Mouse (Mus musculus): ENCODE measurements around the gene Xpr1. TPM values are rescaled to one million over a fixed set of nuclear protein-coding genes. Genes with fewer than 3 reads are reported as not detected.

The Xpr1 gene
- total RNA-seq, 2 experiments from 2014 or later, result 76.3 to 80.7 TPM

DNA sequence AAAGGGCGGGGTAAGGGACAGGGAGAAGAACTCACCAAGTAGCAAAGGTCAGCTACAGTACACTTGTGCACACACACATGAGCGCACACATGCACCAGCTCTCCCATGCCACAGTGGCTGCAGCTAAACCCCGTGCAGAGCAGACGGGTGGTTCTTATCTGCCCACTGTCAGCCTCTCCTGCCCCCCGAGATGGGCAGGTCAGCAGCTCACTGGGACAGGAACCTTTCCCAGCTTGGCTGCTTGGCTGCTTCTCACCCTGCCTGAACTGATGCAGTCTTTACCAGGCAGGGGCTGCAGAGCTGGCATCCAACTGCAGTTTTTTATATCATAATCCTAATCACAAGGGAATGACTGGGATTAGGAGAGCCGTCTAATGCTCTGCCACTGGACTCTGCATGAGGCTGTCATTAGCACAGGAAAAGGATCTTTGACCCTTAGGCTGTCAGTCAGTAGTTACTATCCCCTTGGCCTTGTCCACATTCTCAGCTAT is 164.5 kb downstream of the Xpr1 start:
- no peak for DNase-seq (ENCODE audit: low spot score)

GRCm38 (mm10) chr1:155251596-155251995 is 165.6 kb downstream of the Xpr1 start:
- DNase-seq (ENCODE audit: low spot score), result no peak

DNA sequence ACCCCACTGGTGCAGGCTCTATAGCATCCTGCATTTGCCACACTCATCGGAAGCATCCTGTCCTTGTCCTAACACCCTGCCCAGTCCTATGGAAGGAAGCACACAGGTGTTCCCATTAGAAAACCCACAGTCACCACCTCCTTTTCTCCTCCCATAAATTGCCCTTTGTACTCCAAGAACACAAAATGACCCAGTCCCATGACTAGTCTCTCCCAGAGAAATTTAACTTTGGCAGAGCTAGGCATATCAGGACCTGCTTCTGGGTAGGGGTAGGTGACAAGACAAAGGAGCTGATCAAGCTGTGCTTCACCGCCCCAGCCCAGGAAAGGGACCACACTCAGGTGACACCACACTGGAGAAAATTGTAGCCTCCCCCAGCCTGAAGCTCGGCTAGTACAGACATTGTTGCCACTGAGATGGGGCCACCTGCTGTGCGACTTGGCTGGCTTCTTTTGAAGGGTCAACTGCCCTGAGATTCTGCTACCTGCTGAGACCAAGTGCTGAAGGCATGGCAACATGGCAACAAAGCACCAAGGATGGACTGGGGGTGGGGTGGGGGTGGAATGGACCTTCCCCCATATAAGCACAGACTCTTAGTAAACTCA is 166.6 kb downstream of the Xpr1 start:
- DNase-seq (ENCODE audit: low spot score), result no peak

GRCm38 (mm10) chr1:155249896-155250295 is 167.3 kb downstream of the Xpr1 start:
- DNase-seq (ENCODE audit: low spot score), result no peak

- DNase-seq (ENCODE audit: low spot score), result no peak
These were observed 169.2 kb downstream of the Xpr1 start for GRCm38 (mm10) chr1:155248041-155248440.

GRCm38 (mm10) chr1:155247441-155247840 is 169.8 kb downstream of the Xpr1 start:
- DNase-seq (ENCODE audit: low spot score), result no peak

GRCm38 (mm10) chr1:155245516-155245915 is 171.7 kb downstream of the Xpr1 start:
- DNase-seq (ENCODE audit: low spot score), result no peak

GRCm38 (mm10) chr1:155244771-155245211 is 172.4 kb downstream of the Xpr1 start:
- DNase-seq (ENCODE audit: low spot score), result no peak

- peak; percentile 42 for DNase-seq (ENCODE audit: low spot score)
These were observed 173.1 kb downstream of the Xpr1 start, which contains the start of gene BC034090 for GRCm38 (mm10) chr1:155243797-155244770. Gene BC034090, minus strand, starts transcription at chr1:155244444.

- DNase-seq (ENCODE audit: low spot score), result no peak
These were observed 174.8 kb downstream of the Xpr1 start for GRCm38 (mm10) chr1:155242488-155242745.

DNA sequence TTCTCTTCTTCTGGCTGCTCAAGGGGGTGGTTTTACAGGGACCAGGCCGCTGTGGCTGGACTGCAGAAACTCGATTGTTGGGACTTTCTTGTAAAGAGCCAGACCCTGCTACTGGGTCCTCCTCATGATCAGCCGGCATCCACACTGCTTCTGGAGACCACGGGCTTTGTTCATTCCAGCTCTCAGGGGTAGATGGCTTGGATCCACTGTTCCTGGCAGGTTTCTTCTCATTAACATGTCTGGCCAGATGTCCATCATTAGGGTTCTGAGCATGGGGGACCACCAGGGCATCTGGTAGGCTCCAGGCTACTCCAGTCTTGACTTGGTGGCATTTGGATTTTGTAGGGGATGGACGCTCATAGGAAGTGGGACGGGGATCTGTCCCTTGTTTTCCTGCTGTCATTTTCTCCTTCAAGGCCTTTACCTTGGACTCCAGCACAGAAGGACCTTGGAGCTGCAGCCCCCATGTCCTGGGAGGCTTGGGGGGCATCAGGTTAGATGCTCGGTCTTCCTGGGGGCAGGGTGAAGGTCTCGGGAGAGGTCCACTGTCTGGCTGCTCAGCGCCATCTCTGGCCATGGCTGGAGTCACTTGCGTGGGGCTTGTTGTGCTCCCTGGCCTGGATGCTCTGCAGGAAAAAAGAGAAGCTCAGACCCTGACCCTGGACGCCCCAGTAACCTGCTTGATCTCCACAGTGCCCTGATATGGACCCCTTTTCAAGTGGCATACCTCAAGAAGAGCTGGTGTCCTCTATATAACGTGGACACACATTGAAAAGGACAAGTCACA is 175.3 kb downstream of the Xpr1 start:
- no peak for DNase-seq (ENCODE audit: low spot score)

- peak; percentile 50 for DNase-seq (ENCODE audit: low spot score)
These were observed 177.1 kb downstream of the Xpr1 start for GRCm38 (mm10) chr1:155239962-155240717.

DNA sequence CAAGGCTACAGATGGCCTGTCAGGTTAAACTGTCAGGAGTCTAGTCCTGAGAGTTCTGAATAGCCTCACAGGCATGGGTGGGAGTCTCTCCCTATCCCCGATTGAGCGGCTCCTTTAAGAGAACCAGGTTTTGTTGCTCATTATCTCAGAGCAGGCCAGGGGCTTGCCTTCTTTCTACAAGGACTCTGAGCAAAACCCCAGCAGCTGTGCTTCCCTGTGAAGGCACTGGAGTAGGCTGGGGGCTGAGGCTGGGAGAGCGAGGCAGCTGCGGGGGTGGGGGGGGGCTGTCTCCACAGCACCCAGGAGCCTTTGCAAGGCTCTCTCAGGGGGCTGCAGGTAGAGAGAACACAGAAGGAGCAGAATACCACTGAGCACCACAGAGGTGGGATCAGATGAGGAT is 178.0 kb downstream of the Xpr1 start:
- DNase-seq (ENCODE audit: low spot score), result no peak

- no peak for DNase-seq (ENCODE audit: low spot score)
These were observed 179.1 kb downstream of the Xpr1 start for GRCm38 (mm10) chr1:155238126-155238525.

GRCm38 (mm10) chr1:155237390-155237789 is 179.8 kb downstream of the Xpr1 start:
- DNase-seq (ENCODE audit: low spot score), result no peak

DNA sequence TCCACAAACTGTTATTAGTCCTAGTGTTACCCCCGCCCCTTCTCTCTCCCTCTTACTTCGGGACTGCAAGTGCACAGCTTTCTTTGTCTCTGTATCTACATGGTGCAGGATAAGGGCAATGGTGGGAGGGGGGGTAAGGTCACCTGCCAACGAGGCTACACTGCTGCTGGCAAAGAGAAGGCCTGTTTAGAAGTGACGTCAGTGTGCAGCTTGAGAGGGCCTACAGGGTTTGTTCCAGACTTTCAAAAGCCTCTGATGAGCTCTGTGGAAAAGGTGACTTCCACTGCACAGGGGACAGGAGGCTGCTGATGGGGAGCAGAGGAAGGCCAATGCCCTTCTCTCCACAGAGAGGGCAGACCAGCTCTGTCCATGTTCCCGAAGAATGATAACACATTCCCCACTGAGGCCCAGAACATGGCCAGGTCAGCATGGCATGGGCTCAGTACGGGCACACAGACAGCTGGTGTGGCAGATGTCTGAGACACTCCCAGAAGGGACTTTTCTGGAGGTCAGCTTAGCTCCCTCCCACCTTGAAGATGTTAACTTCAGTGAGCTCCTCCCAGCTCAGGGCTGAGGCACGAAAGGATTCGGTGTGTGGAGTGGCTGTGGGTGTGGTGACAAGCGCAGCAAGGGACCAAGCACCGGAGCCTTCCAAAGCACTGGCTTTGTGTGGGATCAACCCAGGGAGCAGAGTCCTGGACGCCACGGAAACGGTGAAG is 180.8 kb downstream of the Xpr1 start:
- no peak for DNase-seq (ENCODE audit: low spot score)

- DNase-seq (ENCODE audit: low spot score), result no peak
These were observed 181.6 kb downstream of the Xpr1 start for GRCm38 (mm10) chr1:155235641-155236040.

- DNase-seq (ENCODE audit: low spot score), result peak; percentile 86
These were observed 183.1 kb downstream of the Xpr1 start for GRCm38 (mm10) chr1:155233931-155234607.

DNA sequence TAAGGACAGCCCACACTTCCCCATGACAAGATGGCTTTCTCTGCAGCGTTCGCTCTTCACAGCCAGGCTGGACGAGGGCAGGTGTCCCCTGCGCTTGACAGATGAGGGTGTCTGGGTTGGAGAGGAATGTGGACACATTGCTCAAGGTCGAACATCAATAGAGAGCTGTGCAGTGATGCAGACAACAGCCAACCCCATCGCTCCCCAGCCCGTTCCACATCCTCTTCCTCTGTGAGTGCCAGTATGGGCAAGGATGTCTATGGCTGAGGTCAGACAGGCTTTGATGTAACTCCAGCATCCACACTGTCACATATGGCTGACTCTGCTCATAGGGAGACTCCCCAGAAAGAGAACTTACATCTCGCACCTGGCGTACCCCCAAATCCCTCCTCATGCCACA is 183.8 kb downstream of the Xpr1 start:
- DNase-seq (ENCODE audit: low spot score), result no peak

DNA sequence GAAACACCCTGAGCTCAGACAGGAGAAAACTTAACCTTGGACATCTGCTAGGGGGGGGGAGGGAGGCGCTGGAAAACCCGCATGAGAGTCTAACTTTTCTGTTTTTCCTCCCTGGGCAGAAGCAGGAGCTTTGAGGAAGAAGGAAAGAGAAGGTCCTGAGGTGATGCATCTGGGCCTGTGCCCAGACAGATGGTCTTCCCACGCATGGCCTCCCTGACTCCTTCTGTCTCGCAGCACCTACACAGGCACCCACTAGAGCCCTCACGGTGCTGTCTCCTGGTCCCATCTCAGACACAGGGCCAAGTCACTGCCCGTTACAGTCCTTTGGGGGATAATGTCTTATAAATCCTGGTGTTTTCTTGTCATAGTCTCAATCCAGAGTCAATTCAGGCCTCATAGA is 184.4 kb downstream of the Xpr1 start:
- no peak for DNase-seq (ENCODE audit: low spot score)

Measured in gastrocnemius, adult 18-20 months (tissue).